Mouse (Mus musculus): ENCODE data around the gene Sdr42e1. TPM values are rescaled to one million over a fixed set of nuclear protein-coding genes. Genes with fewer than 3 reads are reported as not detected.

The Sdr42e1 gene
- total RNA-seq (2021): under 1 TPM; 0.60 to 0.93 TPM
- long read RNA-seq, experiment 1, partial matches to known transcripts: 0 of 3 reads
- long read RNA-seq, experiment 1, other reads (novel, unspliced or antisense): 1 of 3 reads
- long read RNA-seq, experiment 2: 0 reads

GRCm38 (mm10) chr8:117673430-117673830, at the start of gene Sdr42e1:
Gene Sdr42e1 (minus strand): TSS chr8:117673689.
- peak in 1 of 2 experiments; percentile 29 for DNase-seq (ENCODE audit: low spot score in 2 of 2)

DNA sequence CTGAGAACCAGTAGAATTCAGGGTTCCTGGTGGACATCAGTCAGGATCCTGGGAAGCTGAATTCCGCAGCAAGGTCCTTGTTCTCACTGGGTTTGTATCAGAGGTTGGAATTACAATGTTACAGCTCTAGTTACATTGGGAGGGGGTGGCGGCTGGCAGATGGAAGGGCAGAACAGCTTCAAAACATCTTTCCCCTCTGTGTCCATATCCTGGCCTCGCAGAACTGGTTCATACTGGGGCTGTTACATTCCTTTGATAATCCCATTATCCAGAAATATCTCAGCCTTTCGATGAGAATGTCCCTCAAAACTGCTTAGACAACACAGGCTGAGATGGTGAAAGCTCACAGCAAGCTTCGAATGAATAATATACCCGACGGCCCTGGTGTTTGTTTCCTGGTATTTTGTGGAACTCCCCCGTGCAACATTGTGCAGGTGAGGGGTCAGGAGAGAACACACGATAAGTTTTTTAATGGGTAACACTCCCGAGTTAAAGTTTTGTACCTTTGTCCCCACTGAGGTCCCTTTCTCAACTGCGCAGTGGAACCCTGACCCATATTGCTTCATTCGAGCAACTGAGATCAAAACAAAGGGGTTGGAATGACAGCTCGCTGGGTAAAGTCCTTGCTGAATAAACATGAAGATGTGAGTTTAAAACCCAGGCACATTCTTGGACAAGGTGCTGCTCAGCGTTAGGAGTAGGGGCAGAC, 44.8 kb upstream of the Sdr42e1 start:
- DNase-seq (ENCODE audit: low spot score in 2 of 2): no peak

- DNase-seq (ENCODE audit: low spot score in 2 of 2): no peak
Measured at GRCm38 (mm10) chr8:117715896-117716295, 42.4 kb upstream of the Sdr42e1 start.

DNA sequence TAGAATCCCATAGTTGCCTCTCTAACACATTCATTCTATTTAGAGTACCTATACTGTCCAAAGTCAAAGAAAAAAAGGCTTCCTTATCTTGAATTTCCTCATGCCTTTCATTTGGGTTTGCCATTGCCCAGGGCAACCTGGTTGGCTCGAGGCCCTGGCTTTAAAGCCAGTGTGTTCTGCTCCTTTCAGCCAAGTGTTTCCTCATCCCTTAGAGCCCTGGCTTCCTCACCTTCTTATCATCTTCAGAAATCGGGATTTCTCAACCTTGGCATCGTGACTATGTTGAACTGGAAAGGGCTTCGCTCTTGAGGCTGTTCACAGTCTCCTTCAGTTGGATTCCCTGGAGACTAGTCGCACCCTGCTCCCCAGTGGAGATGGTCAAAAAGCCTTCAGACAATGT, 41.1 kb upstream of the Sdr42e1 start:
- no peak for DNase-seq (ENCODE audit: low spot score in 2 of 2)

DNA sequence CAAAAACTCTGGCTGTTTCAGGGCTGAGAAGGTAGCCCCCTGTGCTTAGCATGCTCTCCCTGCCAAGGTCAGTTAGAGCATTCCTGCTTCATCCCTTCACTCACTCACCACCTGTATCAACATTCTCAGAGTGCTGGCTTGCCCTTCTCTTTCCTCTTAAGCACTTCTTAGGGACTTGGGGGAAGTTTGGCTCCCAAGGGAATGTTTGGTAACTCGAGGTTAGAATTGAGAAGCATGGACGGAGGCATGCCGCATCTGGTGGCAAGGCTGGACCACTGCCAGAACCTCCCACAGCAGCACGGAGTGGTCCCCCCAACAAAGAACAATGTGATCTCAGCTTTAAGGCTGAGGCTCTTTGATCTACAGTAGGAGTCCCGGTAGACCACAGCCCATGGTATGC, 38.7 kb upstream of the Sdr42e1 start:
- no peak for DNase-seq (ENCODE audit: low spot score in 2 of 2)

DNA sequence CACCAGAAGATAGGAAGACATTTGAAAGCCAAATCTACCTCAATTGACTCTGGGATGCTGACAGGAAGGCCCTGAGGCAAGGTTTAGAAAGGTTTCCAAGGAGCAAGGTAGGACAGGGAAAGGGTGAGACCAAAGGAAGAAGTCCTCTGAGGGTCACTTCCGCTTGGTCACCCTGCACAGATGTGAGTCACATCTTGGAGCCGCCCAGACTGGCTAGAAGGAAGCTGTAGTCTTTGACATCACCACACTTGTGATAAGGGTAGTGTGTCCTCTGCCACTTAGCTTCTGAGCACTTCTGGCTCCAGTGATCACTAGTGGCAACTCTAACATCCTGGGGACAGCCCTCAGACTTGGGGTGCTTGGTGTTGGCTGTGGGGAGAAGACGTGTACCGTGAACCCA, 32.7 kb upstream of the Sdr42e1 start:
- DNase-seq (ENCODE audit: low spot score in 2 of 2): no peak

GRCm38 (mm10) chr8:117702701-117703100, 29.2 kb upstream of the Sdr42e1 start:
- DNase-seq (ENCODE audit: low spot score in 2 of 2): no peak

DNA sequence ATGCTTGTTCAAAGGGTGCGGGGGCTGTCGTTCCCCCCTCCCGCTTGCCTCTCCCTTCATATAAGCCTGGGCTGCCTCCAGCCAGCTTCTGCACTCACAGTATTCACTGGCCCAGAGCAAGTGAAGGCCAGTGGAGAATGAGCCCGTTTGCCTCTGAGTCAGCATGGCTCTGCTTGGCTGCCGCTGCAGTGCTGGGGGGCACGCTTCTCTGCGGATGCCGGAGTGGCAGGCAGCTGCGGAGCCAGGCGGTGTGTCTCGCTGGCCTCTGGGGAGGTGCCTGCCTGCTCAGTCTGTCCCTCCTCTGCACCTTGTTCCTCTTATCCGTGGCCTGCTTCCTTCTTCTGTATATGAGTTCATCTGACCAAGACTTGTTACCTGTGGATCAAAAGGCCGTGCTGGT, 28.4 kb upstream of the Sdr42e1 start, which contains the start of gene Hsd17b2:
Gene Hsd17b2 (plus strand): TSS at position 46 of the 400 bp plus-strand sequence.
- DNase-seq (ENCODE audit: low spot score in 2 of 2): no peak

DNA sequence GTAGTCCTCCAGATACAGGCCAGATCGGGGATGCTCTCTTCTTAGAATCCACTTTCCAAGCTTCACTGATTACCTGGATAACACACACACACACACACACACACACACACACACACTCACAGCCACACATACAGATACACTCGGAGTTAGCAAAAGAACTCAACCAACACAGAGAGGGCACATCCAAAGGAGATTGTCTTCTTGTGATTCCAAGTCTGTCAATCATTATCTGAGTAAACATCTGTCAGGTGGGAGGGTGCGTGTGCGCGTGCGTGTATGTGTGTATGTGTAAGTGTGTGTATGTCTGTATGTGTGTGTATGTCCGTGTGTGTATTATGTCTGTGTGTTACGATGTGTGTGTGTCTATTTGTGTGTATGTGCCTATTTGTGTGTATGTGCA, 27.8 kb upstream of the Sdr42e1 start:
- DNase-seq (ENCODE audit: low spot score in 2 of 2): no peak

DNA sequence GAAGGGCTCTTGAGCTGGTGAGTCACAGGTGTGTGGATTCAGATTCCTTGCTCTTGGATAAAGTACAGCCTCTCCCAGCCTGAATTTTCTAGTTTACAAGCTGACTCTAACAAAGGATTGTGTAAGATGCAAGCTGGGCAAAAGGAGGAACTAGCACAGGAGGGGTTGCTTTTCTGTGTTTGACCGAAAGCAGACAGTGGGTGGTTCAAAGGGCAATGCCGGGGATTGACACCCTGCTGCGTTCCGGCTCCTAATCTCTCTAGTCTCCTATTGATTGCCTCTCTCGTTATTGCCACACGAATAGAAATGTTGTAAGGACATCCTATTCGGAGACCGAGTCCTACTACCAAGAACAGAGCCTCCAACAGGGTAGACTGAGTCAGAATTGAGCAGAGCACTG, 27.2 kb upstream of the Sdr42e1 start:
- no peak for DNase-seq (ENCODE audit: low spot score in 2 of 2)

- peak in 1 of 2 experiments; percentile 41 for DNase-seq (ENCODE audit: low spot score in 2 of 2)
Measured at GRCm38 (mm10) chr8:117697248-117697647, 23.8 kb upstream of the Sdr42e1 start.

- no peak for DNase-seq (ENCODE audit: low spot score in 2 of 2)
Measured at GRCm38 (mm10) chr8:117695636-117696035, 22.1 kb upstream of the Sdr42e1 start.

GRCm38 (mm10) chr8:117692131-117692530, 18.6 kb upstream of the Sdr42e1 start:
- no peak for DNase-seq (ENCODE audit: low spot score in 2 of 2)

DNA sequence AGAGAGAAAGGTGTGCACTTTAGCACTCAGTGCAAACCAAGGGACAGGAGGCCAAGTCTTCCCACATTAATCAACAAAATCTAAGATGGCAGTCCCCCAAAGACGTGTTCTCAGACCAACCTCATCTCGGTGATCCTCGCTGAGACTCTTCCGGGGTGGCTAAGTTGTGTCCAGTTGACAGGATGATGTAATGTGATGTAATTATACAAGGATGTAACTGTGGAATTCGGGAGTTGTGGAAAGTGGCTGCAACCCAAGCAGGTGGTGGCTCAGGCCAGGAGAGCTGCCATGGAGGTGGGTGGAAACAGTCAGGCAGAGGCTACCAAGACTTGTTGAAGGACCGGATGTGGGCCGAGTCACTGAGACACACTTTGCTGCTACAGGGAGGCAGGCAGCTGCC, 14.4 kb upstream of the Sdr42e1 start:
- DNase-seq (ENCODE audit: low spot score in 2 of 2): no peak

DNA sequence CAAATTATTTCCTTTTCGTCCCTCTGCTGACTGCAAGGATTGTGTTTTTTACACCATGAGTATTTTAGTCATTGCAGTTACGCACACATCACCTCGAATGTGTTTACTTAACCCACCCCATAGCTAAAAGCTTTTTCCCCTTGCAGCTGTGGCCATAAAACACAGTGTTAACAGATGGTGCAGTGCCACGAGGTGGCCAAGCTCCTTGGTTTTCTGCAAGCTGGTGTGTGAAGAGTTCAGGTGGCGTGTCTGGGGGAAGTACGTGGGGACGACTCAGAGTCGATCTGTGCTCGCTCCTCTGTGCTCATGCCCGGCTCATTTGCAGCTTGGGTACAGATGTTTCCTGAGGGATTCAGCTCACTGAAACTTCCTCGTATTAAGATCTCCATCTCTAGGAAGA, 11.0 kb upstream of the Sdr42e1 start:
- DNase-seq (ENCODE audit: low spot score in 2 of 2): no peak

GRCm38 (mm10) chr8:117683925-117684472, 10.5 kb upstream of the Sdr42e1 start:
- DNase-seq (ENCODE audit: low spot score in 2 of 2): no peak

DNA sequence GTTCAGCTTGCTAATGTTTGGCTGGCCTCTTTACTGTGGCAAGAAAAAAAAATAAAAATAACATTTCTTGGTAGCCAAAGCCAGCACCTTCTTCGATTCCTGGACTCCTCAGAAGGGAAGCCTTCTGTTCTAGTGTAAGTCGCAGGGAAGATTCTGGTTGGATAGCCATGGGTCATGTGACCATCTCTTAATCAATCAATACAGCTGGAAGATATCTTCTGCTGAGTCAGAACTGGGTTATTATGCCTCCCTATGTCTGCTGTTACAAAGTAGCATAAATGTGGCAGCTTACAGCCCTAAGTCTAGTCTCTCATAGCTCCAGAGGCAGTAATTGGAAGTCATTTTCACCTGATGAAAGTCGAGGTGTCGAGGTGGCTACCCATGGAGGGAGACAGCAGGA, 5.2 kb upstream of the Sdr42e1 start:
- no peak for DNase-seq (ENCODE audit: low spot score in 2 of 2)

GRCm38 (mm10) chr8:117677011-117677410, 3.5 kb upstream of the Sdr42e1 start:
- no peak for DNase-seq (ENCODE audit: low spot score in 2 of 2)

DNA sequence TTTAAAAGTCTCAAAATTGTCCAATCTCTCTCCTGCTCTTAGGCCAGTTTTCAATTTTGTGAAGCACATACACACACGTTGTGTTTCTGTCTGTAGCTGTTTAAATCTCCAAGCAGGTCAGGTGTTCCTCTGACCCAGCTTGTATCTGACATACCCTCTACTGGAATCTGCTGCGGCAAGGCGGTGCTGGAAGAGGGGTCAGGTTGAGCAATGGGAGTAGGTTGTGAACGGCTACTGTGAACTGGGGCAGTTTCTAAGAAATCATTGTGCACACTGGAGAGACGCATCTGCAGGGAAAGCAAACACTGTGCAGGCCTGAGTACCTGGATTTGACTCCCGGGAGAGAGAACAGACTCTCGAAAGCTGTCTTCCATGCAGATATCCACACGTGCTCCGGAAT, 3.0 kb upstream of the Sdr42e1 start:
- no peak for DNase-seq (ENCODE audit: low spot score in 2 of 2)

DNA sequence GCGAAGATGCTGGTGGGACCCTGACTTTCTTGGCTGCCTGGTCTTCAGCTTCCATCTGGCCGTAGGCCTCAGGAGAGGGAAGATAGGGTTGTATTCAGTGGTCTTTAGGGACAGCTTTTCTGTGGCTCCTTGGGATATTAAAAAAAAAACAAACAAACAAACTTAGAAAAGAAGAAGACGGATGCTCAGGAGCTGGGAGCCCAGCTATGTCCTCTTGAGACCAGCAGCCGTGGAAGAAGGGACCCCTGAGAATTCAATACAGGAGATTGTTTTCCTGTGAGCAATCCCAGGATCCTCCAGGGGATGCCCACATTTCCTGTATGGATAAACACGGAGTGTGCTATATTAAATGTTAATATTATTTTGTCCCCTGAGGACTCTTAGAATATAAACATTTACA, 1.7 kb upstream of the Sdr42e1 start:
- DNase-seq (ENCODE audit: low spot score in 2 of 2): no peak

- no peak for DNase-seq (ENCODE audit: low spot score in 2 of 2)
Measured at GRCm38 (mm10) chr8:117672558-117672957, 931 bp downstream of the Sdr42e1 start.

DNA sequence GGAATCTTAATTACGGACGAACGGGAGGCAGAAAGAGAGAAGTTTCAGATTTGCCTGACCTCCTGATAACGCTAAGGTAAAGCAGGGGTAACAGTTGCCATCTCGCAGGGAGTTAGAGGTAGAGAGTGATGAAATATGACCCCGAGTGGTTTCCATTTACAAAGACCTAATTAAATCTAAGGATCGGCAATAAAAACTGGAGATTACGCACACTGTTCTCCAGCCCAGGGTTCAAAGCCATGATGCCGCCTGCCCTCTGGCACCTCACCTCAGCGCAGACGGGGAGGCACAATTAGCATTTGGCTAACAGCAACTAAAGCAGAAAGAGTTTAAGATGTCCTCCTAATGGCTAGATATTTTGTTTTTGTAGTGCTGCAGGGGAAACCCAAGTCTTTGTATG, 3.0 kb downstream of the Sdr42e1 start:
- no peak for DNase-seq (ENCODE audit: low spot score in 2 of 2)

Measured in gastrocnemius, postnatal 4 days (tissue).